Mouse (Mus musculus) cerebellum, adult 8-10 months (tissue): ENCODE measurements around the gene Gm49368.
"Not testable (repeated sequence)": the region's sequence is repeated elsewhere in the genome, so short reads cannot be mapped to it uniquely, and the experiment has no call there.

Experiments
- DNase-seq: peaks from one replicate; pipeline ENCODE4 v3.0.0; 2022

Gene Gm49368

DNA sequence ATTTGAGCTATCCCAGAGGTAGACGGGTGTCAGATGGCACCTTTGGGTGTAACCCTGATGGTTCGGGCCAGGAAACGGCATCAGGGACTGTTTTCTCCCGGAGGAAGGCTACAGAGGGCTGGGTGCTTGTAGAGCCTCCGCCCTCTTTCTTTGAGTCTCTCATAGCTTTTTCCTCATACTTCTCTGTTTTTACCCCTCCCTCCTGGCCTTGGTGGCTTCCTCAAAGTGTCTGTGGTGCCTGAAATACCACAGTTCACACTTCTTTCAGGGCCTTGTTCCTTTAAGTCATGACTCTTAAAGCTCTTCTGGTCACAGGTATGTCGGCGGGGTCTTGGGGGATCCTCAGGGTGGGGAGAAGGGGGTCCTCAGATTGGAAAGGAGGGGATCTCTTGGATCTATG, at the start of gene Gm49368, which contains the start of gene Itgam:
Gene Gm49368, plus strand, starts transcription at position 228 of the 400 bp plus-strand sequence.
Gene Itgam, plus strand, starts transcription at position 185 of the 400 bp plus-strand sequence.
- no peak for DNase-seq

DNA sequence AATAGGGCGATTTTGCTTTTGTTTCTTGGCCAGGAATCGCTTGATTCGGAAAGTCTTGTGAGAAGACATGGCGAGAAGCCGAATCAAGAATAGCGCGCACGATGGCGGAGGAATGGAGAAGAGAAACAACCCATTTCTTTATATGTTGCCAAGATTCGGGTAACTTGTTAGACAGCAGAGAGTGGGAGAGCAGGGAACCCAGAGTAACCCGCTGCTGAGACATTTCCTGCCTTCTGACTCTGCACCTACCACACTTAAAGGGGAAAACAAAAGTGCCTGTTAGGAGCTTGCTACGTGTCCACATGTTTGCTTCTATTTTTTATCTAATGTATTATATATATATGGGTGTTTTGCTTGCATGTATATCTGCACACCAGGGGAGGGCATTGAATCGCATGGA, 49.4 kb upstream of the Gm49368 start:
- DNase-seq: no peak

DNA sequence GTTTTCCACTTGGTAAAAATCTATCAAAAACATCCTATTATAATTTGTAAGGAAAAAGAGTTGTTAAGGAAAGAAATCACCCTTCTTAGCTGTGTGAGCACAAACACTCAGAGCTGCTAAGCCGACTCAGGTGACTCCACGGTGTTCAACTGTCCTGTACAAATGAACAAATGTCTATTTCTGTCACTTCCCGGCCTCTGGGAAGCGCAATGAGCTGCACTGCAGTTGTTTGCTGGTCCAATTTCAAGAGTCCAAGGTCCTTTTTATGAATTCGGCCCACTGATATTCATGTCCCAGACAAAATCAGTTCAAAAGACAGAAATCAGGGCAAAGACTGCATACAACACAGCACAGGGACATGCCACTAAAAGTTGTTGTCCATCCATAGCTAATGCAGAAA, 46.3 kb upstream of the Gm49368 start:
- not testable (repeated sequence) for DNase-seq

DNA sequence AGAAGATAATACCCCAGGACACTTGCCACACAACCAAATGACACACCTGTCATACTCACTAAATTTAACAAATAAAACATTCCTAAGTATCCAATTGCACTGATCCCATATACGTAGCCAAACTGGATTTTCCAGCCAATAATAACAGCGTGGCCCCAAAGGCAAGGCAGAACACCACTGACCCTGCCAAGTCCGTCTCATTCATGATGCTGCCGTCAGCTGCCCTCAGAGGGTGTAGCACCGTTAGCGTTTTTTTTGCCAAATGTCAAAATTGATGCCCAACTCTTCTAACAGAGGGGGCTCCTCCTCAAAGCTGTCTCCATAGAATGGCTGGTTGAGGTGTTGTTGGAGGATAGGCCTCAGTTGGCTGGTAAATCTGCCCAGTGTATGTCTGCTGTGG, 45.8 kb upstream of the Gm49368 start:
- DNase-seq: no peak

DNA sequence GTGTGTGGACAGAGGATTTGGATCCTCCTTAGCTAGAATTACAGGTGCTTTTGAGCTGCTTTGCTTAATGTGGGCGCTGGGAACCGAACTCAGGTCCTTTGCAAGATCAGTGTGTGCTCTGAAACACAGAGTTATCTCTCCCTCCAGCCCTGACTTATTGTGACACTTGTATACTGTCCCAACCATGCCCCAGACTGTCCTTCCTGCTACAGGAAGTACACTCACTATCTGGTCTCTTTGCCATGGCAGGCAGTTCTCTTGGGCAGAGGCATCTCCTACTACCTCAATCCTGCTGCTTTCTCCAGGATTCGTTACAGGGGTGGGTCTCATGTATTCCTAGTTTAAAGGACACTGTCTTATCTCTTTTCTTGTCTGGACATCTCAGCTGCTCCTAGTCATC, 44.2 kb upstream of the Gm49368 start:
- no peak for DNase-seq

DNA sequence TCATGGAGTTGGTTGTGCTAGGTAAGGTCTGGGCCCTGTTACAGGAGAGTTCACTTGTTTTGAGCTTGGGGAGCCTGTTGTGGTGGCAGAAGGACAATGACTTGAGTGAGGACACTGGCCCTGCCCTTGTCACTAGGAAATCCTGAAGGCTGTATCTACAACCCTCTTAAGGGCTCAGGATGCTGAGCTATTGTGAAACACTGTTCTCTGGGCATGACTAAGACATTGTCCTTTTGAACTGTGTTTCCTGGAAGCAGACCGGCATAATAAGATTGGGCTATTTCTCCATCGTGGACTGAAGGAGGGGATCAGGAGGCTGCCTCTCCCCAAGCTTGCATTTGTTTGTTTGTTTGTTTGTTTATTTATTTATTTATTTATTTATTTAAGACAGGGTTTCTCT, 43.3 kb upstream of the Gm49368 start:
- no peak for DNase-seq

DNA sequence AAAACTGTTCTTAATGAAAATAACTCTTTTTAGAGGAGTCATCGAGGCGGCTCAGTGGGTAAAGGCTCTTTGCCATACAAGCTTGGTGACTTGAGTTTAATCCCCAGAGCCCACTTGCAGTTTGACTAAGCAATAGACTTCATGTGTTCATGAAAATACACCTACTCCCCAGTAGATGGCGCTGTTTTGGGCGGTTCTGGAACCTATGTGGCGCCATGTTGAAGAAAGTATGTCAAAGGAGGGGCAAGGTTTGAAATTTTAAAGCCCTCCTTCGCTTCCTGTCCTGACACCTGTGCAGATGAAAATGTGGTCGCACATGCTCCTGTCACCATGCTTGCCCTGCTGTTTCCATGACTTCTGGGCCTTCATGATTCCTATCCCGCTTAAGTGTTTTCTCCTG, 39.5 kb upstream of the Gm49368 start:
- no peak for DNase-seq

DNA sequence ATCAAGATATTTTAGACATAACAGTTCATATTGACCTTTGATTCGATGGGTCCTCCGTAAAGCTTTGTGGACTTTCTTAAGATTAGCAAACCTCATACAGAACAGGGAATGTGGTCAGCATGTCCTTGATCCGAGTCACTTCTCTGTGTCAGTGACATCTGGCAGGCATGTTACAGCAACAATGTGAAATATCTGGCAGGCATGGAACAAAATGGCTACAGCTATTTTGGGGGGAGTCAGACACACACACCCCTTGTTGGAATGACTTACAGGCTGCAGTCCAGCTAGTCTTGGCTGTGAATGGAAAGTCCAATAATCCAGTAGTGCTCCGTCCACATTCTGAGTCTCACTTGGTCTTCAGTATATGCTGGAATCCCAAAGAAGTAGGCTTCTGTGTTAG, 38.9 kb upstream of the Gm49368 start:
- no peak for DNase-seq

DNA sequence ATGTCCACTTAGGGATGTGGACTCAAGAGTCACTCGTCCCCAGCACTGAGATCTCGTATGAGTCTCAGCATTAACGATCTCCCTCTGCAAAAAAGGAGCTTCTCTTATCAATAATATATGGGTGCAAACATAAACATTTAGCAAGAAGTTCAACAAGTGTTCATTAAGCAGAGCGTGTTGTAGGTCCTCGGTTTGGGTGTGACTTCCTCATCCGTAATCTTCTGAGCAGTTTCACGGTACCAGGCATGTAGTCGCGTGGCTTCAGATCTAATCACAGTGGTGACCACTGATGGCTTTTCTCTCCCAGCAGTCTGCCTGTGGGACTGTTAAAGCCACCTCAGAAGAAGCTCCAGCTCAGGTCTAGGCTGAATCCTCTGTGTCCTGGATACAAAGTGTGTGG, 38.1 kb upstream of the Gm49368 start:
- no peak for DNase-seq

DNA sequence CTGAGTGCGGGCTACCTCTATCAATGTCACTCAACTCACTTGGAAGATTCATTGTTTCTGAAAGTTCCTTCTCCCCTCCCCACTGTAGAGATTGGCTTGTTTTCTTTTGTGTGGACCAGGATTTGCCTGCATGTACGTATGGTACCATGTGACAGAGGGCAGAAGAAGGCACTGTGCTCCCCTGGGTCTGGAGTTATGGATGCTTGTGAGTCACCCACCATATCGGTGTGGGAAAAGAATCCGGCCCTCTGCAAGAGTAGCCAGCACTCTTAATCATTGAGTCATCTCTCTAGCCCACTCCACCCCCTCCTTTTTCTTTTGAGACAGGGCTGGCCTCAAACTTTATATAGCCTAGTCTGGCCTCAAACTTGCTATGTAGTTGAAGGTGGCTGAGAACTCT, 37.6 kb upstream of the Gm49368 start:
- no peak for DNase-seq

DNA sequence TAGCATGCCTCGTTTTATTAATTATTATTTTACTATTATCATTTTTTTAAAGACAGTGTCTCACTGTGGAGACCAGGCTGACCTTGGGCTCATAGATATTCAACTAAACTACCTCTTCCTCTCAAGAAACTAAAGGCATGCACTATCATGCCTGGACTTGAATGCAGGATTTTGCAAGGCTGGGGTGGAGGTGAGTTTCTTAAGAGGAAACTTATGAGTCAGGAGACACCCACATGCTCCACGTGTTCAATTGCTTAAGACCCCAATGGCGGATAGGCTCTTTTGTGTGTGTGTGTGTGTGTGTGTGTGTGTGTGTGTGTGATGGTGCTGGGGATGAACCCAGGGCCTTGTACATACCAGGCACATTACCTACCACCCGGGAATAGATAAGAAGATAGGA, 37.1 kb upstream of the Gm49368 start:
- no peak for DNase-seq

DNA sequence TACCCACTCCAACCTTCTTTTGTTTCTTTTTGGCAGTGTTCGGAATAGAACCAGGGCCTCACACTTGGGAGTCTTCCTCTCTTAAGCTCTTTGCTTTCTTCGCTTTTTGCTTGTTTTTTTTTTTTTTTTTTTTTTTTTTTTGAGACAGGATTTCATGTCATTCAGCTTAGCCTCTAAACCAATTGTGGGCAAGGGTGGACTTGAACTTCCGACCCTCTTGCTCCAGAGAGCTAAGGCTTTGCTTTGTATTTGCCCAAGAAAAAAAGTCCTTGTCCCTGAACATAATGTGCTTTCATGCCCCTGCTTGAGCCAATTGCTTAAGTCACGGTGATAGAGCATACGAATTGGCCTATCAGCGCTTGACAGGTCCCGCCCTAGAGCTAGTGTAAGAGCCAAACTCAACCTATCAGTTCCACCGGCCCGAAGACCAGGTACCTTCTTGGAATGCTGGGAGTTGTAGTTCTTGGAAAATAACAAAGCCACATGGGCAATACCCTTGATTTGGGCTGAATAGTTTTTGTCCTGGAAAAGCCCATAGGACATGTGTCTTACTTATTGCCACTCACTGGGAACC, 31.0 kb upstream of the Gm49368 start:
- no peak for DNase-seq

DNA sequence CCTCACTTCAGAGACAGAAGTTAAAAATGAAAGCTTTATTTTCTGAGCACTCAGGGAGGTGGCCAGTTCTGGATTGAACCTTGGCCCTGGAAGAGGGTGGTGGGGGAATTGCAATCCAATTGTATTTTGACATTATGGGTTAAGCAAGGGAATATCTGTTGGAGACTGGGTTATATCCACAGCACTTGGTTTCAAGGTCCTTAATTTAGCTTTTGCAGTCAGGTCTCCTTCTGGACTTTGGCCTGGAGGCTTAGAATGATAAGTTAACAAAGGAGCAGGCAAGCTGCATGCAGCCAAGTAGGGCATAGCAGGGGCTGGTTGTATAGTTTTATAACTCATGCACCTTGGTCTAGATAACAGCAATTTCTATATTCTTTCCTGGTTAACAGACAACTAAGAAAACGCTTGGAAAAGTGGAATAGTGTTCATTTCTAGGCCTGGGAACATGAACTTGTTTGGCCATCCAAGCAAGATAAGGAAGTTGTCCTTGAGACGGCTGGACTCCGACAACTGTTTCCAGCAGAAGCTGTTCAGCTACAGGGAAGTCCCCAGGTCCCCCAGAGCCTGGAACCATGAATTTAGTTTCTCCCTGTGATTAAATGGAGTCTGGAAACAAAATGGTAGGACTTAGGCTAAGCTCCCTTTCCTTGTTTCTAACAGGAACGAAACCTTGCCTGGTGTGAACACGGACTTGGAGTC, 30.0 kb upstream of the Gm49368 start:
- DNase-seq: no peak

DNA sequence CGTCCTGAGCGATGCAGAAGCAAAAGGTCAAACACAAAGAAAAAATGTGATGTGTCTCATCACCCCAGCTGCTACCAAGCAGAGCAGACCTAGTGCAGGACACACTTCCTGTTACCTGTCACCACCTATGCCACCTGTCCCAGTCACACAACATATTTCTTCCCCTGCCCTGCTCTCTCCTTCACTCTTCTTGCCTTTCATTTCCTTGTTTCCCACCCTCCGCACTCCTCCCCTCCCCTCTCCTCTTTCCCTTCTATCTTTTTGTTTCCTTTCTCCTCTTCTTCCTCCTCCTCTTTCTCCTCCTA, 29.5 kb upstream of the Gm49368 start:
- no peak for DNase-seq

DNA sequence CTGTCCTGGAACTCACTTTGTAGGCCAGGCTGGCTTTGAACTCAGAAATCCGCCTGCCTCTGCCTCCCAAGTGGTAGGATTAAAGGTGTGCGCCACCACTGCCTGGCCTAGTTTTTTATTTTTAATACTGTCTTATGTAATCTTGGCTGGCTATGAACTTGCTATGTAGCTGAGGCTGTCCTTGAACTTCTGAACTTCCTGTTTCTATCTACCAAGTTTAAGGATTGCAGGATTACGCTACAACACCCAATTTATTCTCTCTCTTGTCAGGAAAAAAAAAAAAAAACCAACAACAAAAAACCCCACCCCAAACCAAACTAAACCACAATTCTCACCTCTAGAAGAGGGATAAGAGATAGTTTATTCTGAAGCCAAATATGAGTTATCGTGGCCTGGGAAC, 28.9 kb upstream of the Gm49368 start:
- DNase-seq: no peak

DNA sequence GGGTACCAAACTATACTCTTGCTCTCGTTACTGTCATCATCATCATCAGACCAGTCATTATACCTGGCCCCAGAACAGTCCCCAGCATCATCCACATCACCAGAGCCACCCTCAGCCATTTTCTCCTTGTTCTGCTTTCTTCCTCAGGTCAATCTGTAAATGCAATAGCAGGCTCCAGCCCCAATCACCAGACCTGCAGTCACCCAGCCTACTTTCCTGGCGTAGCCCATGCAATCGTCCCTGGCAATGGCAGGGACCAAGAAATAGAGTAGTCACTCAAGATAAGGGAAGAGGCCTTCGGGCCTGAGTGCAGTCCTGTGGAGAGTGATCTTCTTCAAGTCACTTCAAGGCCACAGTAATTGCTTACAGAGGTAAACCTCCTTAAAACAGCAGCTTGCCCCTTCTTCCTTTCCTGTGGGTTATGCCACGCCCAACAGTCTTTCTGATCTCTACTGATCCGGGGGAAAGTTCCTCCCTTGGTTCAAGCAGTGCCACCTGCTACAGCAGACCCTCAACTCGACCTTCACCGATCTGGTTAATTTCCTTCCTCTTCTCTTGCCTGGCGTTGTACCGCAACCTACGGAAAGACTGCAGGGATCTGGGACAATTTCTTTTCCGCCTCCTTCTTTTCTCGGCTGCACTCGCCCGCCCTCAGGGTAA, 20.2 kb upstream of the Gm49368 start:
- not testable (repeated sequence) for DNase-seq

DNA sequence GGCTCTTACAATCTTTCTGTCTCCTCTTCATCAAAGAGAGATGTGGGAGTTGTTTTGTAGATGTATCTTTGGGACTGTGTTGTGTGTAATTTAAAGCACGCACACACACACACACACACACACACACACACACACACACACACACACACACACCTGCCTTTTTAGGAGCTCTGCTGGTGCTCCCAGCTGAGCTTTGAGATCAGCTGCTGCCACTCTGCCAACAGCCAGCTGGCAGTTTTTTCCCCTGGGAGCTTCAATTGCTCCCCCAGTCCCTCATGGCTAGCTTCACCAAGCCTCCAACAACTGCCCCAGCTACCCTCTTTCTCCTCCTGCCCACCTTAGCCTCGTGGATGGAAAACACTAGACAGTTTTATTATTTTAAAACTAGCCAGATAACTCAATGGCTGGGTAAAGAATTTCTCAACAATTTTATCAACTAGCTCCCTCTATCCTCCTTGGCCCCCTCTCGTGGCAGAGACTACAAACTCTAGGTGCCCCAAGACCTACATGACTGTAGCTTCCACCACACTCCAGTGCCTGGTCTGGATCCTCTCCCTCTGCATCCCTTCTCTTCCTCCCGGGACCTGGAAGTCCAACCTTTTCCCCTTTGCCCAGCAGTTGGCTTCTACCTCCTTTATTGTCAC, 18.2 kb upstream of the Gm49368 start:
- no peak for DNase-seq

DNA sequence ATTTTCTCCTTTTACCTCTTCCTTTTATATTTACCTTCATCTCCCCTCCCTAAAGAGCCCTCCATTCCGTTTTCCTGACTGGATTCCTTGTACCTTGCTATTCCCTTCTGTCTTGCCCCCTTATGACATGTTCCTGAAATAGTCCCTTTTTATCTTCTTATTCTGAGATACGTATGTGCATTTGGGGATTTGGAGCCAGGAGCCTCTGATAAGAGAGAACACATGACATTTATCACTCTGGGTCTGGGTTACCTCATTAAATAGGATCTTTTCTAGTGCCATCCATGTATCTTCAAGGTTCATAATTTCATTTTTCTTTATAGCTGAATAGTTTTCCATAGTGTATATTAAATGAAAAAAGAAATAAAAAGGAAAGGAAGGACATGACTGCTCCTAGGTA, 16.8 kb upstream of the Gm49368 start:
- no peak for DNase-seq

DNA sequence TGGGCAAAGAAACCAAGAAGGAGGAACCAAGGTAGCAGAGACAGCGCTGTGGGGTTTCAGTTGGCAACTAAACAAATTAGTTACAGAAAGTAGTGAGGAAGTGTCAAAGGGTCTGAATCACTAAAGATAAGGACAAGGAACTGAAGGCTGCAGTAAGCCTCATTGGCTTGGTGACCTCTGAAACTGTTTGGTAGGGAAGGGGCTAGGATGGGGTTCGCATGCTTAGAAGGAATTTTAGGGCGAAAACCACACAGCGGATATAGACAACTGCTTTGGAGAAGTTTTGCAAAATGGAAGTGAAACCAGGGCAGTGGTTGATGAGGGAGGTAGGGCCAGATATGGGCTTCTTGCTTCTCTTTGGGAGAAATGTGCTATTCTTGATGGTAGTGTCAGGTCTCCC, 13.7 kb upstream of the Gm49368 start:
- no peak for DNase-seq

DNA sequence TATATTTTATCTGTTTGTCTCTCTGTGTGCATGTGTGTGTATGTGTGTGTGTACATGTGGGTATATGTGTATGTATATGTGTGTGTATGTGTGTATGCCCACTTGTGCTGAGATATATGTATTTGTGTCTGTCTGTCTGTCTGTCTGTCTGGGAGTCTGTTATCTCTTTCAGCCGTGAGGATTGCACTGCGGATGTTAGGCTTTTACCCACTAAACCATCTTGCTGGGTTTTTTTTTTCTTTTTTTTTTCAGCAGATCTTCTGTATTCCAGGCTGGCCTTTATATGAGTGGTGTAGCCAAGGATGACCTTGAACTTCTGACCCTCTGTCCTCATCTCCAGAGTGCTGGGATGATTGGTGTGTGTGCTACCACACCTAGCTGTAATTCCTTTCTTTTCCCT, 13.2 kb upstream of the Gm49368 start:
- no peak for DNase-seq

DNA sequence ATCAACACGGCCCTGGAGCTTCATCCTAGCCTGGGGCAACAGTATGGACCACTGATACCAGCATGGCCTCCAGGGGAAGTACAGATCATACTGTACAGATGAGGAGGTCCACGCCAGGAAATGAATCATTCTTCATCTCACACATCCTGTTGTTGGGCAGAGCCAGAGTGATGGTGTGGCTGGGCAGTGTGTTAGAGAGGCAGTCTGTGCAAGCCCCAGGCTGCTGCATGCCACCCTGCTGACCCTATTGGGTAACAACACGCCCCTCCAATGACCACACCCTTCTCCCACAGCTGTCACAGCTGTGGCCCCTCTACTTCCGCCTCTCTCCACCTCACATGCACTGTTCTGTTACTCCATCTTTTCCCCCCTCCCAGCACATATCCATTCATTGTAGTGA, 11.7 kb upstream of the Gm49368 start:
- DNase-seq: no peak

DNA sequence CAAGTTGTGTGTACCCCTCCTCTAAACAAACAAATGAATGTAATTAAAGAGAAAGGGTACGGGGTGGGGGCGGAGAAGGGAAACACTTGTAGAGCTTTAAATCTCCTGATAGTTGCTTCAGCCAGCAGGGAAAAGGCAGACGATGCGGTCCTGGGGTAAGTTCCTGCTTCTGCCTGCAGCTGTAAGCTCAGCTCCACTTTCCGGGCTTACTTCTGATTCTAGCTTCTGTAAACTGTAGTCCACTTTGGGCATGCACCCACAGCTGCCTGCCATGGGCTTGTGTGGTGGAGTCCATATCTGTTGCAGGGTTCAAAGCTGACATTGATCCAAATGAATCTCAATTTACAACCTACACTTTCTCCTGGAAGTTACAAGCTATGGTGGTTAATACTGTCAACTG, 9.4 kb upstream of the Gm49368 start:
- DNase-seq: no peak

DNA sequence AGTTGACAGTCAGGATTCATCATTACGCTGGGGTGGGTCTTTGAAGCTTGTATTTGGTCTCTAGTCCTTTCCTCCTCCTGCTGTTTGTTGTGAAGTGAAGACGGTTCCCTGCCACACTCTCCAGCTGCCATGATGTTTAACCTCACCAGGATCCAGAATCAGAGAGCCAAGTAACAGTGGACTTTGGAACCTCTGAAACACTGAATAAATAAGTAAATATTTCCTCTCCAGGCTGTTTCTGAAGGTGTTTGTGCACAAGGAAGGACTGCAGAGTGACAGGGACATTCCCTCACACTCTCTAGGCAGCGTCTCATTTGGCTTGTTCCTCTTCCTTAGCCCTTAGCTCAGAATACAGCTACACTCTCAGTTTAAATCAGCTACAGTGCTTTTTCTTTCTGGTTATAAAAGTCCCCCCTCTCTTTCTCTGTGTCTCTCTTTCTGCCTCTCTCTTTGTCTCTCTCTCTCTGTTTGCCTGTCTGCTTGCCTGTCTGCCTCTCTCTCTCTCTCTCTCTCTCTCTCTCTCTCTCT, 5.5 kb upstream of the Gm49368 start:
- DNase-seq: no peak

DNA sequence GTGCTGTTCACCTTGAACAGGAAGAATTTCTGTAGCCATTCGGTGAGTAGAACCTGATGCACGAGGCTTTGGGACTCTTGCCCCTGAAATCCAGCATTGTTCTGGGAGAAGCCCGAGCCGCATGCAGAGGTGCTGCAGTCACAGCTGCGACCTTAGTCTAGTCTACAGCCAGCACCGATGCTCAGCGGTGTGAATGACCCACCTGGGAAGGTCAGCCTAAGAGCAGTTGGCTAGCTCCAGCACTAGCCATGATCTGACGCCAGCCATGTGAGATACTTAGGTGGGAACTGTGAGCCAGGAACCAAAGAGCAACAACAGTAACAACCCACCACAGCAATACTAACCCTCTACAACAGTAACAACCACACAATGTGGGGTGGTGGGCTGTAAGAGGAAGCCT, 4.6 kb upstream of the Gm49368 start:
- DNase-seq: no peak
